ENCODE assay signal across 18 mouse cellular contexts in genomic region chr1:193197494-193198205, GRCm38 (mm10). TPM values are rescaled to one million over a fixed set of nuclear protein-coding genes. Genes with fewer than 3 reads are reported as not detected.
DNase-seq lines count a peak whose midpoint lies in the region; ATAC-seq and TF ChIP-seq lines count a peak whose summit lies in the region.
"Had no signal": no experiment of that assay in that cellular context is flagged by ENCODE, and none has a peak within 500 bp of the region (broad histone marks: within the 10 kb centered on the region; RNA-seq: fewer than 3 reads in every experiment).

No protein-coding gene starts in this region.

- H3K79me2 ChIP-seq in heart, adult 2 months (replicated peaks; ENCODE audit: control insufficient read depth, insufficient read depth, low read length): no peaks in the 10 kb centered on the region

- no peak overlapping the region for H3K4me2 ChIP-seq in midbrain, postnatal 0 days (ENCODE audit: low read depth, low read length, poor library complexity, severe bottlenecking)
- H3K4me2 ChIP-seq: forebrain, embryonic 13.5 days; midbrain, embryonic 15.5 days had no signal

- H3K4me3 ChIP-seq in heart, adult 2 months: no peak overlapping the region
- no peak overlapping the region for H3K4me3 ChIP-seq in midbrain, postnatal 0 days (ENCODE audit: low read depth, low read length)
- H3K4me3 ChIP-seq in midbrain, embryonic 10.5 days: no peak overlapping the region
- H3K4me3 ChIP-seq: forebrain, embryonic 13.5 days; heart, embryonic 10.5 days; midbrain, embryonic 15.5 days had no signal

- no peak for TF ChIP-seq EP300 in heart, adult 2 months (IDR thresholded peaks at IDR 0.05; ENCODE audit: insufficient read depth, low read depth, low read length)

- ATAC-seq in midbrain, postnatal 0 days (ENCODE audit: low FRiP score): no peak
- ATAC-seq: forebrain, embryonic 13.5 days; hindbrain, embryonic 16.5 days; midbrain, embryonic 15.5 days had no signal

- DNase-seq in heart, adult 11 months: peak; percentile 91
- no peak for DNase-seq in heart, adult 2 months
- DNase-seq in midbrain, postnatal 0 days (ENCODE audit: low spot score): peak; percentile 8
- no peak for DNase-seq in midbrain, embryonic 10.5 days (ENCODE audit: low spot score)
- peak; percentile 19 for DNase-seq in ZHBTc4 (ENCODE audit: low read depth, low spot score)
- DNase-seq in gastrocnemius, postnatal 4 days (ENCODE audit: low spot score in 2 of 2): peak; percentile 29 to 62
- DNase-seq in embryo, embryonic 11 days: no peak
- DNase-seq in urinary bladder, postnatal 25 days (ENCODE audit: low spot score): no peak
- DNase-seq: adrenal gland, postnatal 25 days; cerebellum, adult 2 months; heart, postnatal 36 days; kidney, postnatal 4 days; lung, adult 2 months; lung, postnatal 4 days had no signal

- H3K36me3 ChIP-seq in heart, adult 2 months (ENCODE audit: control insufficient read depth, insufficient read depth, low read length): no peaks in the 10 kb centered on the region
- no peaks in the 10 kb centered on the region for H3K36me3 ChIP-seq in midbrain, postnatal 0 days (ENCODE audit: insufficient read depth, low read length)
- H3K36me3 ChIP-seq in midbrain, embryonic 10.5 days: no peaks in the 10 kb centered on the region
- H3K36me3 ChIP-seq: heart, embryonic 10.5 days; midbrain, embryonic 15.5 days had no signal

- no peak overlapping the region for H3K9ac ChIP-seq in heart, adult 2 months (ENCODE audit: low read depth, low read length)
- no peak overlapping the region for H3K9ac ChIP-seq in midbrain, postnatal 0 days (replicated peaks; ENCODE audit: low read length, poor library complexity, severe bottlenecking)
- H3K9ac ChIP-seq: forebrain, embryonic 13.5 days; midbrain, embryonic 15.5 days had no signal

- intact Hi-C loops in heart, adult 2 months (cut with DNase I): no loop called here

- 85% methylated on average over 18 of the region's 18 CpGs for WGBS in heart, adult 2 months
- WGBS in midbrain, postnatal 0 days: 93% methylated on average over 18 of the region's 18 CpGs
- WGBS in midbrain, embryonic 10.5 days: 89% methylated on average over 18 of the region's 18 CpGs

- no peaks in the 10 kb centered on the region for H3K27me3 ChIP-seq in heart, adult 2 months (ENCODE audit: control insufficient read depth, insufficient read depth, low read length)
- no peaks in the 10 kb centered on the region for H3K27me3 ChIP-seq in midbrain, postnatal 0 days (ENCODE audit: insufficient read depth, low read length)
- H3K27me3 ChIP-seq in midbrain, embryonic 10.5 days (ENCODE audit: low read depth, poor library complexity, severe bottlenecking): no peaks in the 10 kb centered on the region
- H3K27me3 ChIP-seq: forebrain, embryonic 13.5 days; midbrain, embryonic 15.5 days had no signal

- no peaks in the 10 kb centered on the region for H3K4me1 ChIP-seq in heart, adult 2 months (ENCODE audit: control insufficient read depth, insufficient read depth, low read length)
- no peaks in the 10 kb centered on the region for H3K4me1 ChIP-seq in midbrain, postnatal 0 days (ENCODE audit: insufficient read depth, low read length)
- no peaks in the 10 kb centered on the region for H3K4me1 ChIP-seq in midbrain, embryonic 10.5 days
- H3K4me1 ChIP-seq: forebrain, embryonic 13.5 days; heart, embryonic 10.5 days; midbrain, embryonic 15.5 days had no signal

- no peak for TF ChIP-seq POLR2A in heart, adult 2 months (IDR thresholded peaks at IDR 0.05; ENCODE audit: insufficient read depth, low read depth, low read length)

- H3K27ac ChIP-seq in heart, adult 2 months: no peak overlapping the region
- H3K27ac ChIP-seq in midbrain, postnatal 0 days (ENCODE audit: low read depth, low read length): no peak overlapping the region
- no peak overlapping the region for H3K27ac ChIP-seq in midbrain, embryonic 10.5 days (replicated peaks)
- H3K27ac ChIP-seq: forebrain, embryonic 13.5 days; heart, embryonic 10.5 days; midbrain, embryonic 15.5 days had no signal

- no peaks in the 10 kb centered on the region for H3K9me3 ChIP-seq in midbrain, postnatal 0 days (ENCODE audit: low read length)
- H3K9me3 ChIP-seq in midbrain, embryonic 10.5 days (replicated peaks): no peaks in the 10 kb centered on the region
- H3K9me3 ChIP-seq: forebrain, embryonic 13.5 days; heart, embryonic 10.5 days; midbrain, embryonic 15.5 days had no signal

- TF ChIP-seq CTCF in heart, adult 2 months (IDR thresholded peaks at IDR 0.05): no peak
- TF ChIP-seq CTCF in midbrain, postnatal 0 days (IDR thresholded peaks at IDR 0.05): no peak

RNA-seq across cellular contexts. Expression of gene Traf3ip3, which starts 3.9 kb away (rescaled TPM):
- 1 to 10 TPM in 1 of 2 experiments, under 1 TPM in 1; 0.94 to 2.7 TPM for total RNA-seq in heart, adult 2 months (2021)
- polyA plus RNA-seq in heart, adult 2 months (2012; rRNA removed): 1.9 and 2.2 TPM in 2 replicates
- total RNA-seq in midbrain, postnatal 0 days (2014; rRNA removed): 2.4 and 2.7 TPM in 2 replicates
- polyA plus RNA-seq in midbrain, postnatal 0 days (2015; fragmentation: Nextera tagmentation; extraction: Ambion mirVana): 1.3 and 1.9 TPM in 2 replicates
- polyA plus RNA-seq in midbrain, embryonic 10.5 days (2016; fragmentation: Nextera tagmentation; extraction: Ambion mirVana): 1.2 and 1.9 TPM in 2 replicates
- total RNA-seq in gastrocnemius, postnatal 4 days (2021): 10 to 100 TPM; 77.1 to 86.9 TPM

RNA-seq across cellular contexts. Expression of gene Lamb3, which starts 9.8 kb away (rescaled TPM):
- total RNA-seq in heart, adult 2 months (2021): 10 to 100 TPM; 11.4 to 11.9 TPM
- 9.2 and 11.1 TPM in 2 replicates for polyA plus RNA-seq in heart, adult 2 months (2012; rRNA removed)
- 0.66 and 0.82 TPM in 2 replicates for total RNA-seq in midbrain, postnatal 0 days (2014; rRNA removed)
- 1.1 and 1.4 TPM in 2 replicates for polyA plus RNA-seq in midbrain, postnatal 0 days (2015; fragmentation: Nextera tagmentation; extraction: Ambion mirVana)
- polyA plus RNA-seq in midbrain, embryonic 10.5 days (2016; fragmentation: Nextera tagmentation; extraction: Ambion mirVana): 0.09 and 0.17 TPM in 2 replicates
- total RNA-seq in gastrocnemius, postnatal 4 days (2021): 1 to 10 TPM; 2.0 to 4.5 TPM

RNA-seq across cellular contexts. Expression of gene A130010J15Rik, which starts 29.8 kb away (rescaled TPM):
- 1 to 10 TPM; 3.3 to 3.5 TPM for total RNA-seq in heart, adult 2 months (2021)
- 2.7 and 5.1 TPM in 2 replicates for polyA plus RNA-seq in heart, adult 2 months (2012; rRNA removed)
- total RNA-seq in midbrain, postnatal 0 days (2014; rRNA removed): 10.5 and 19.5 TPM in 2 replicates
- 10.0 and 10.1 TPM in 2 replicates for polyA plus RNA-seq in midbrain, postnatal 0 days (2015; fragmentation: Nextera tagmentation; extraction: Ambion mirVana)
- 16.7 and 16.9 TPM in 2 replicates for polyA plus RNA-seq in midbrain, embryonic 10.5 days (2016; fragmentation: Nextera tagmentation; extraction: Ambion mirVana)
- total RNA-seq in gastrocnemius, postnatal 4 days (2021): 1 to 10 TPM; 6.6 to 7.2 TPM

RNA-seq across cellular contexts. Expression of gene Irf6, which starts 44.7 kb away (rescaled TPM):
- total RNA-seq in heart, adult 2 months (2021): 1 to 10 TPM; 1.9 to 2.1 TPM
- polyA plus RNA-seq in heart, adult 2 months (2012; rRNA removed): 2.5 and 3.6 TPM in 2 replicates
- total RNA-seq in midbrain, postnatal 0 days (2014; rRNA removed): 0.71 and 1.2 TPM in 2 replicates
- 0.77 and 0.94 TPM in 2 replicates for polyA plus RNA-seq in midbrain, postnatal 0 days (2015; fragmentation: Nextera tagmentation; extraction: Ambion mirVana)
- polyA plus RNA-seq in midbrain, embryonic 10.5 days (2016; fragmentation: Nextera tagmentation; extraction: Ambion mirVana): 2.3 and 2.6 TPM in 2 replicates
- 1 to 10 TPM; 6.4 to 6.9 TPM for total RNA-seq in gastrocnemius, postnatal 4 days (2021)

Comparison
In these comparisons a context has a peak if more than half of its experiments do, and no peak if none do; other contexts are left out.
1. DNase-seq: peak in heart, adult 11 months (single experiment), midbrain, postnatal 0 days (single experiment), ZHBTc4 (single experiment) and gastrocnemius, postnatal 4 days (2 of 2); none in heart, adult 2 months (0 of 2), midbrain, embryonic 10.5 days (single experiment), embryo, embryonic 11 days (single experiment) and urinary bladder, postnatal 25 days (single experiment).
2. RNA of gene Traf3ip3, which starts 3.9 kb away (total RNA-seq): 77.1 to 86.9 TPM in gastrocnemius, postnatal 4 days; 0.94 to 2.7 TPM in heart, adult 2 months and 2.4 to 2.7 TPM in midbrain, postnatal 0 days; every median in the first group is over 10 times any median in the second.